Comparison of ENCODE assay signal across 11 mouse cellular contexts in genomic region chr17:31912387-31912786, GRCm38 (mm10). TPM values are rescaled to one million over a fixed set of nuclear protein-coding genes. Genes with fewer than 3 reads are reported as not detected.
DNase-seq lines count a peak whose midpoint lies in the region; TF ChIP-seq lines count a peak whose summit lies in the region.
"Had no signal": no experiment of that assay in that cellular context is flagged by ENCODE, and none has a peak within 500 bp of the region (broad histone marks: within the 10 kb centered on the region; RNA-seq: fewer than 3 reads in every experiment).

No protein-coding gene starts in this region.

- peak overlapping the region; percentile 80 for H3K27ac ChIP-seq in gastrocnemius, adult 2 months

- DNase-seq in gastrocnemius, adult 2 months = peak; percentile 45
- no peak for DNase-seq in gastrocnemius, postnatal 10 days
- peak; percentile 70 to 77 for DNase-seq in urinary bladder, postnatal 36 days (ENCODE audit: low spot score in 2 of 2)
- no peak for DNase-seq in urinary bladder, postnatal 25 days (ENCODE audit: low spot score)
- peak; percentile 90 for DNase-seq in lung, postnatal 36 days
- no peak for DNase-seq in cerebellum, postnatal 36 days
- no peak for DNase-seq in thymus, postnatal 4 days
- no peak for DNase-seq in layer of hippocampus, postnatal 10 days (ENCODE audit: low spot score in 2 of 2)
- DNase-seq: kidney, adult 8-10 months; left cerebral cortex, postnatal 4 days had no signal

- intact Hi-C loops in gastrocnemius, adult 2 months (cut with DNase I) = no loop called here

- H3K4me3 ChIP-seq in gastrocnemius, adult 2 months = peak overlapping the region; percentile 17
- H3K4me3 ChIP-seq: erythroblast, embryonic 14.5 days had no signal

- TF ChIP-seq CTCF in gastrocnemius, adult 2 months (IDR thresholded peaks at IDR 0.05) = no peak

RNA-seq across cellular contexts. Expression of gene Sik1, which starts 56.8 kb away (rescaled TPM):
- total RNA-seq in gastrocnemius, adult 2 months (2021) = 10 to 100 TPM; 13.4 to 58.6 TPM
- total RNA-seq in gastrocnemius, postnatal 10 days (2021) = 10 to 100 TPM; 30.6 to 33.2 TPM
- 10 to 100 TPM; 21.7 to 22.2 TPM for total RNA-seq in layer of hippocampus, postnatal 10 days (2021)

Comparison
In these comparisons a context has a peak if more than half of its experiments do, and no peak if none do; other contexts are left out.
1. DNase-seq: peak in gastrocnemius, adult 2 months (single experiment), urinary bladder, postnatal 36 days (2 of 2) and lung, postnatal 36 days (single experiment); none in gastrocnemius, postnatal 10 days (single experiment), urinary bladder, postnatal 25 days (single experiment), cerebellum, postnatal 36 days (0 of 2), thymus, postnatal 4 days (single experiment) and layer of hippocampus, postnatal 10 days (0 of 2).